Mouse (Mus musculus): ENCODE data around the gene Plcb2. TPM values are rescaled to one million over a fixed set of nuclear protein-coding genes. Genes with fewer than 3 reads are reported as not detected.

Gene Plcb2
- total RNA-seq, 2 experiments from 2014 or later, result 2.4 to 2.8 TPM

DNA sequence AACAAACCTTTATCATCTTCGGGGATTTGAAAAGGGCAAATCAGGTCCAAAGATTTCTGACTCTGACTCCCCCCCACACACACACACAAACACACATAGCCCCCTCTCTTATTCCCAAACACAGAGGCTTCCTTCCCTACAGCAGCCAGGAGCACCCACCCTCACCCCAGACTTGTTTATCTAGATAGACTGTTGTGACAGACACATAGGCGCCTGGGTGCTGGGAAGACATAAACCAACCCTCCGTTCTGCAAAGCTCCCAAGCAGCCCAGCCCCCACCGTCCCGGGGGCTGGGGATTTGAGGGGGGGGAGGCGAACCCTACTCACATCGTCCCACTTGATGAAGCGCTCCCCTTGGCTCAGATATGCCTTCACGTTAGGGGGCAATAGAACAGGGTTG lies 327 bp downstream of the Plcb2 start:
- intact Hi-C loops (cut with DNase I), result no loop called here
- DNase-seq (ENCODE audit: low spot score in 2 of 2), result no peak

DNA sequence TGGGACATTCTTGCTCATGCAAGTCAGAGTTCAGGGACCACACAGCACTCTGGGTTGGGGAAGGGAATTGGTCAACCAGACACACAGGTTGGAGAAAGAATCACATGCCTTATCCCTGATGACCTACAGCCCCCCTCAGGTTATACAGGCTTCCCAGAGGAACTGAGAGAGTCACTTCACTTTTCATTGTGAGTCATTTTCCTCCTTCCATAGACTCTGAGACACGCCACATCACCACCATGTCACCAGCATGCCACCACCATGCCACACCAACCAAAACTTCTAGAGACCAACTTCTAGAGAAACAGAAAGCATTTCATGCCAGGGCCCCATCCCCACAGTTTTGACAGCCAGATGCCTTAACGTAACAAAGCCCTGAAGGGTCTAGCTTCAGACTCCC lies 1.4 kb downstream of the Plcb2 start:
- no peak for DNase-seq (ENCODE audit: low spot score in 2 of 2)
- intact Hi-C loops (cut with DNase I), result no loop called here

DNA sequence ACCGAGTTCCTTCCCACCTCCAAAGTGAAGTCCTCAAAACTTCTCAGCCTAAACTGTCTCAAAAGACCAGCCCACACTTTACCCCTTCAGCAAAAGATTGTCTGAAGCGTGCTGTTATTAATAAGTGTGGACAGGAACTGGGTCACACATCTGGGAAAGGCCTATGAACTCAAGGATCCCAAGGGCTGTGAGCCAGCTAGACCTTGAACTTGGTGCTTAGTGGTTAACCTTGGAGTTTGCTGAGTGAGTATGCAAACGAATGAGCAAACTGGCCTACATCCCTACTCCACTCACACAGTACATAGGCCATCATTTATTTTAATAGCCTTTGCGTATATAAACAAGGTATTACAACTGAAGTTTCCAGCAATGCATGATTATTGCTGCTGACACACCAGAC lies 2.7 kb downstream of the Plcb2 start:
- DNase-seq (ENCODE audit: low spot score in 2 of 2), result no peak
- intact Hi-C loops (cut with DNase I), result no loop called here

DNA sequence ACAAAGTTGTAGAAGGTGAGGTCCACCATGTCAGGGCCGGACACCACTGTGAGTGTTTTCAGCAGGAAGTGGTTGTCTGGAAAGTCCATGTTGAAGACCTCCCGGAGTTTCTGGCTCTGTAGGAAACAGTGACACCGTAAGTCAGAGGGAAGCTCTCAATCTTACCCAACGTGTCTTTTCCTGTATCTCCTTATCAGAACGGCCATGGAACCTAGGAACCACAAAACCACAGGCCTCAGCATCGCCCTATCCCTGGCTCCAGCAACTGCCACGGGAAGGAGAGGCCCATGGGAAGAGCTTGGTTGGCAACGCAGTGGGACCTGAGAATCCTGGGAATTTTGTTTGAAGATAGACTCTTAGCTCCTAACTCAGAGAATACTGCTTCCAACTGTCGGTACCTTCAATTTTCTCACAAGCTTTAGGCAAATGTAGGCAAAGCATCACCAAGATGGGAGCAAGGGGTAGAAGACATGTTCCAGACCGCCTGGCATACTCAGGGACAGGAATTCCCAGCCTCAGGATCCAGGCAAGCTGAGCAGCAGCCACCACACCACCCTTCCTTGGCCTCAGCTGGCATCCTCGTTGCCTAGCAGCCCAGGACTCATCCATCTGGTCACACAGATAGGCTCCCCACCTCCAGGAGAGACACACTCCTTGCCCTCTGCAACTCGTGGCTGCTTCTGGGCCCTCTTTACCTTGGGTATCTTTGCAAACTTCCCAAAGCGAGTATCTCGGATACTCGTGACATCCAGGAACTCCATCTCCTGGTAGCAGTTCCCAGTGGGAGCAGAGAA lies 4.3 kb downstream of the Plcb2 start:
- DNase-seq (ENCODE audit: low spot score in 2 of 2), result no peak
- intact Hi-C loops (cut with DNase I), result no loop called here

DNA sequence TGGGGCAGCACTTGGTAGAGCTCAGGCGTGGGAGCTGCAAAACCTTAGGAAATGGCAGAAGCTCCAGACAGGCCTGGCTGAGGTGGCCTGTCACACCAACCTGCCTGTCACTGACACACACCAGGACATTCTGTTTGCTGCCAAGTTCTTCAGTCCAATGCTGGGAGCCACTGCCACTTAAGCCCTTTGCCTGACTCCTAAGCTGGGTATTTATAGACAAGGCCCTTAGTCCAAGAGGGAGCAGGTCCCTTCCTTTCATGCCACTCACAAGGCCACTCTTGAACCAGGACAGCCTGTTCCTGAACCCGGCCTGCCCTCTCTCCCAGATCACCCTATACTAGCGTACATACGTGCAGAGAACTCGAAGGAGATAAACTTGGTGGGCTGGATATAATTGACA lies 11.6 kb downstream of the Plcb2 start:
- intact Hi-C loops (cut with DNase I), result no loop called here

DNA sequence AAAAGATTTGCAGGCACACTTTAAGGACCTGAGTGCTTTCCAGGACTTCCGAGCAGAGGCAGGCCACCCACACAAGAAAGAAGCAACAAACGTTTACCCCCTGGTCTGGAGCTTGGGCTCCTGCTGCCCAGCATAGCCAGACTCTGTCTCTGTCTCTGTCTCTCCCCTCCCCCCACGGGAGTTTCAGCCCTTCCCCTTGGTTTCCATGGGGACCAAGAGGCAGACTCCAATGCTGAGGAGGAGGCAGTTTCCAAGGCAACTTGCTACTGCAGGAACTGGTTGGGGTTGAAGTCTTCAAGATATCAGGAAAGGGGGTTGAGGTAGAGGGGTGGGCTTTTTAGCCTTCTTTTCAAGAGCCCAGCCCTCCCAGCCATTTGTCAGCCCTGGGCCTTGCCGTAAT lies 14.0 kb downstream of the Plcb2 start:
- intact Hi-C loops (cut with DNase I), result no loop called here

More for the DNA sequence above, 11.6 kb downstream of the Plcb2 start:
- DNase-seq (ENCODE audit: low spot score in 2 of 2), result no peak

DNA sequence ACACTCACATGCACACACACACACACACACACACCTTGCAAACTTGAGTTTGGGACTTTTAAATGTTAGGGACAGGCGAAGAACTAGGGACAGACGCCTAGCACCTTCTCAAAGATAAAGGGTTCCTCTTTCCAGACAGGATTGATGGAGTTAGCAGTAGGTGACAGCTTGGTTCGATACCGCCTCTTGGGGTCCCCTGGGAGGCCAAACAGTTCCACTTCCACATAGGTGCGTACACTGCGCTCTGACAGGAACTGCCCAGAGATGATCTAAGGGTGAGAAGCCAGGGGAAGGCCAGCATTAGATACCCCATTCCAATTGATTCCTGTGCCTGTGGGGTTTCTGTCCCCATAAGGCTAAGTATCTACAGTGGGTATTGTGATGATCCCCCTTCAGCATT lies 14.6 kb downstream of the Plcb2 start:
- intact Hi-C loops (cut with DNase I), result no loop called here
- DNase-seq (ENCODE audit: low spot score in 2 of 2), result no peak

More for the DNA sequence above, 14.0 kb downstream of the Plcb2 start:
- peak; percentile 81 to 90 for DNase-seq (ENCODE audit: low spot score in 2 of 2)

DNA sequence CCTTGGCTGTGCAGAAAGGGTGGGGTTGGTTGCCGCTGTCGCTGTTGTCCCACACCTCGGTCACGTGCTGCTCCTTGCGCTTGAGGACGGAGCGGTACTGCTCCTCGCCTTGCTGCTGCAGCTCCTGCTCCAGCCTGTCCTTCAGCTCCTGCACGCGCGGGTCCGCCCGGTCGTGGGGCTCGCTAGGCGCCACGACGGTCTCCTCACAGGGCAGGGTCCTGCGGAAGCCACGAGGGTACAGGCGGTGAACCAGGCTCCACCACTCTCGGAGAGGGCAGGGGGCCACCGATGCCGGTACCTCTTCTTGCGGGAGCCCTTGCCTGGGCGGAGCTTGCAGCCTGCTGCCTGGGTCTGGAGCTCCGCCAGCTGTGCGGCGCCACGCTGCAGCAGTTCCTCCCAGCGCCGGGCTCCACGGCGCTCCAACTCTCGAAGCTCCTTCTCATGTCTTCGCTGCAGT lies 17.2 kb downstream of the Plcb2 start:
- intact Hi-C loops (cut with DNase I), result no loop called here
- DNase-seq (ENCODE audit: low spot score in 2 of 2), result peak; percentile 67 to 68

DNA sequence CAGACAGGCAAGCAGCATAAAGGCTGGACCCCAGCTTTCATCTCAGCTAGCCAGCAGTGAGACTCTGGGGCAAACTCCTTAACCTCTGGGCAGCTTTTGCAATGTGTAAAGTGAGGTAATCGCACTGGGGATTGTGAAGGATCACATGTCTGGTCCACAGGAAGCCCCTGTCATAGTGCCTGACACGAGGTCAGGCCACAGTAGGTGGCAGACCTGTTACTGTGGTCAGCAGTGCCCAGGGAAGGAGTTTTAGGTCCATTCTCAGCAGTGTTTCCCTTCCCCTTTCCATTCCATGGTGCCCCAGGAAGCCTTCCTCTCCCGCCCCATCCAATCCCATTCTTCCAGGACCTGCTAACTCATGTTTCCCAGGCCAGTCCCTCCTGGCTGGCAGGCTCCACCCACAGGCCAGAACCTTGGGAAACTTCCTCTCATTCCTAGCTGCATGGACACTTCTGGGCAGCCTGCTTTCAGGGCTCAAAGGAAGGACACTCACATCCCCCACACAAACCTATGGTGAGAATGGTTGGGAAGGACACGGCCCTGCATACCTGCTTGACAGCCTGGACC lies 18.5 kb downstream of the Plcb2 start:
- no peak for DNase-seq (ENCODE audit: low spot score in 2 of 2)
- intact Hi-C loops (cut with DNase I), result no loop called here

DNA sequence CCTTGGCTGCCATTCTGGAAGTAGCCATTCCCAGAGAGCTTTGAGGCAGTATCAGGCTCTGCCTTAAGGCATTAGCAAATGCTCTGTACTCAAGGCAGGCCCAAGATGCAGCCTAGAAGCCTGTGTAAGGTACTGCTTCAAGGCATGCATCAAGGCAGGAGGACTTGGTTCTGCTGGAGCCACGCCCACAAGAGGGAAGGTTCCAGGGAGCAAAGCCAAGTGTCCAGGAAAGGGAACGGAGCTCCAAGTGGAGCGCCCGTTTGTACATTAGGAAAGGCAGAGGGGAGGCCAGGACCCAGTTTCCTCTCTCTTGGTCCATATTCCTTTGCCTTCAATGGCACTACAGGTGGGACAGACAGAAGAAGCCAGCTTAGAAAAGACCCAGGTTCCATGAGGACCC lies 19.8 kb downstream of the Plcb2 start:
- no peak for DNase-seq (ENCODE audit: low spot score in 2 of 2)
- intact Hi-C loops (cut with DNase I), result no loop called here

DNA sequence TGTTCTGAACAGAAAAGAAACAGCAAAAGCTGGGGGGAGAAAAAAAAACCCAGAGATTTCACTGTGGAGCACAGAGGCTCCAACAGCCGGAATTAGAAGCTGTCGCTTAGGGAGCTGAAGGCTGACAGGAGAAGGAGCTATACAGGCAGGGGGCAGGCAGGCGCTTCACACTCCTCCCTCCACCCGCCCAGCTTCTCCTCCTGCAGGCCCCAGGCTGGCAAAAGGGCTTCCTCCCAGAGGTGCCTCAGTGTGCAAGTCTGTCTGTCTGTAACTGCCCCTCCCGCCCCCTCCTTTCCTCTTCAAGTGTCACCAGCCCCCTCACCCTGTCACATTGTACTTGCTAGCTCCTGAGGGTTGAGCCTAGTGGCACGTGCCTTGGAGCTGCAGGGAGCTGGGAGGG lies 21.8 kb downstream of the Plcb2 start:
- DNase-seq (ENCODE audit: low spot score in 2 of 2), result peak; percentile 55 to 68
- intact Hi-C loops (cut with DNase I), result no loop called here

DNA sequence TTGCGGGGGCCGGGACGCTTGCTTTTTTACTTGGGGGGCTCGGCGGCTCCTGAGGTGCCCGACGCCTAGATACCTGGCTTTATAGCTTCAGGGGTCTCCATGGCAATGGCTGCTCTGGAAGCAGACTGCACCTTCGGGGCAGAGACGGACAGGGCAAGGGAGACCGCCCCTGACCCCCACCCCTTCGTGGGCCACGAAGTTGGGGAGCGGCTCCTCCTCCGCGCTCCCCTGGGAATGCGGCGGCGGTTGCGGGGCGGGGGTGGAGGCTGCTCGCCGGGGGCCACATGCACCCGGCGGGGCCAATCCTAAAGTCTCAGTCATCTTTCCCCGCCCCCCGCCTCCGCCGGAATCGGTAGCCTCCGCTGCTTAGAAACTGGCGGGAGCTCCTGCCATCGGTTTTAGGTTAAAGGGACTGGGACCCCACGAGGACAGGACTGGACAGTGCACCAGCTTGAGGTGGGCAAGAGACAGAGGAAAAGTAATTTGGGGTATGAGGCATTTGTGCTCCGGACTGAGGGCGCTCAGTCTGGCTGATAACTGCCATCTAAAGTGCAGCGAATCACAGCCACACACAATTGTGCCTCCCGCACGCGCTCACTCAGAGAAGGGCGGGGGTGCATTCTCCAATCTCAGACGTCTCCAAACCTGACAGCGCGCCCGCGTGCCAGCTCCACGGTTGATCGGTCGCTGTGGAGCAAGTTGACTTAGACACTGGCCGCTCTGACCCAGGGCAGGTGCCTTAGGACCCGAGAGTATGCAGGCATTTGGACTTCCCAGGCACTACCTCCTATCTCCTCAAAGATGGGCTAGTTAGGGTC lies 24.1 kb downstream of the Plcb2 start, which contains the start of gene Ankrd63:
Gene Ankrd63, minus strand, starts transcription at position 51 of the 818 bp plus-strand sequence.
- peak in 1 of 2 experiments; percentile 61 for DNase-seq (ENCODE audit: low spot score in 2 of 2)
- intact Hi-C loops (cut with DNase I), result loop anchor here (5.0 kb wide), 1 partner anchor 178 kb away; no protein-coding TSS in a partner anchor

DNA sequence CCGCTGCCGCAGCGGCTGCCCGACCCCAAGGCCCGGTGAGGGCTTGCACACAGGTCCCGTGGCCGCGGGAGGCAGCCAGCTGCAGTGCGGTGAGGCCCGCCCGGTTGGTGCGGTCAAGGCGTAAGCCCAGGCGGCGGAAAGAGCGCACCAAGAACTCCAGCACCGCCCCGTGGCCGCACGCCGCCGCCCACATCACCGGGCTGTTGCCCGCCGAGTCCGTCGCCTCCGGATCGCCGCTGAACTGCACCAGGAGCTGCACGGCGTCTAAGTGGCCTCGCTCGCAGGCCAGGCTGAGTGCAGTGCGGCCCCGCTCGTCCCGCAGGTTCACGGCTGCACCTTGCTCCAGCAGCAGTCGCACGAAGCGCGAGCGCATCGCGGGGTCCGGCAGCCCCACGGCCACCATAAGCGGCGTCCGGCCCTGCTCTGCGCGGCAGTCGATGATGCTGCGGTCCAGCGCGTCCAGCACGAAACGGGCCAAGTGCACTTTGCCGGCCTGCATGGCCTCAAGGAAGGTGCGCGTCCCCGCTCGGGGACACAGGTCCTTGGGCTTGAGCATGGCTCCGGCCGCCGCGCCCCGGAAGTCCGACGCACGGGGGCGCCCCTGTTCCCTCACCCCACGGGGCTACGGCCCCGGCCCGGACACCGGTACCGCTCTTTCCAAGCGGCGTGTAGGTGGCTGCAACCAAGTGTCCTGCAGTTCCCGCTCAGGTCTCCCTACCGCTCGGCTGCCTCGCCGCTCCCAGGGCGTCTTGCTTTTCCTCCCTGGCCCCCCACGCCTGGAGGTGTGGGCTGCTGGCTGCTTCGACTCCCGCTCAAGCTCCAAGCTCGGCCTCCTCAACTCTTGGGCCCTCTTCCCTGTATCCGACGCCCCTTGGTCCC lies 25.1 kb downstream of the Plcb2 start:
- intact Hi-C loops (cut with DNase I), result loop anchor here (5.0 kb wide), 1 partner anchor 179 kb away; no protein-coding TSS in a partner anchor
- DNase-seq (ENCODE audit: low spot score in 2 of 2), result no peak

DNA sequence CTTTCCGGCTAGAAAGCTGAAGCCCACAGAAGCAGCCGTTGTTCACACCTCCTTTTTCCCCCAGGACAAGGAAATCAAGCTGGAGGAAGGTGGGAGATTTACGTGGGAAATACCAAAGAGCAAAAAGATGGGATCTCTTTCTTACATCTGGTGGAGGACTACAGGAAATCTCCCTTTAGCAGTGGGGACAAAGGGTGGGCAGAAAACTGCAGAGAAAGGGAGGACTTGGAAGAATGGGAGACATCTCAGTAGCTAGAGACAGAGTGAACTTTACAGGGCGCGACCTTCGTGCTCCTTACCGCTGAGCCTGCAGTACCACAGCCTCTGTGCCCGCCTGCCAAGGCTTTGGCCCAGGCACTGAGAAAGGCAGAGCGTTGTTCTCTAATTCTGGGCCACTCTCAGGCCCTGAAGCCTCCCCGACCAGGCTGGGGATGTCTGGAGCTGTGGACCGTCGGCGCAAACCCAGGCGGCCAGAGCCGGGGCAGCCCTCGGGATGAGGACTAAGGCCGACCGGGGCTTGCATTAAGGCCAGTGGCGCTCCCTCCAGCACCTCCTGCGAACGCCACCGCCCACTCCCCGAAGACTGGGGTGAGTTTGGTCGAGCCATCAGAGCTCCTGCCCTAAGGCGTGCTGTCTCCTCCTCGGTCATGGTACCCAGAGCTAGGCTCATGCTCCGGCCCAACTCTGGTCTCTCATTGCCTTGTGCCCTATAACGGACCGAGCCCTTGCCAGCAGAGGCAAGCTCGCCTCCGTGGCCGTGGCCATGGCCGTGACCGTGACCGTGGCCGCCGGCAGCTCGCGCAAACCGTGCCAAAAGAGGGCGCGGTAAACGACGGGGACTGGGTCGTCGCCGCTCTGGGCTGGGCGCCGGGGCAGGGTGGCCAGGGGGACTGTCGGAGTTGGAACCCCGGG lies 26.0 kb downstream of the Plcb2 start:
- intact Hi-C loops (cut with DNase I), result loop anchor here (2.0 to 5.0 kb wide), 2 partner anchors 29 to 180 kb away; no protein-coding TSS in a partner anchor
- DNase-seq (ENCODE audit: low spot score in 2 of 2), result no peak

DNA sequence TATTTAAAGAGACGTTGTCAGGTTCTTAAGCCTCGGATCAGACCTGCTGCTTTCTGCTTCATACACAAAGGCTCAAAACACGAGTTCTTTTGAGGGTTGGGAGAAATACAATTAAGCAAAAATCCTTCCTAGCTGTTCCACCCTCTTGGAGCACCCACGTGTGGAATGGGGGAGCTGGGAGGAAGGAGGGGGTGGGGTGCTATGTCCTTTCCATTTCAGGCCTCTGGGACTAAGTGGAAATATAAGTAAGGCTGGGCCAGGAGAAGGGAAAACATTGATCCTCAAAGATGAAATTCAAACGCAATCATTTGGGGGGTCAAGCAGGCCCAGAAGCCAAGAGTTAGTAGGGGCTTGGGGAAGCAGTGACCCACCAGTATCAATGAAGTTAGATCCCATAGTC lies 27.1 kb downstream of the Plcb2 start:
- intact Hi-C loops (cut with DNase I), result loop anchor here (2.0 to 5.0 kb wide), 2 partner anchors 30 to 181 kb away; no protein-coding TSS in a partner anchor
- DNase-seq (ENCODE audit: low spot score in 2 of 2), result no peak

DNA sequence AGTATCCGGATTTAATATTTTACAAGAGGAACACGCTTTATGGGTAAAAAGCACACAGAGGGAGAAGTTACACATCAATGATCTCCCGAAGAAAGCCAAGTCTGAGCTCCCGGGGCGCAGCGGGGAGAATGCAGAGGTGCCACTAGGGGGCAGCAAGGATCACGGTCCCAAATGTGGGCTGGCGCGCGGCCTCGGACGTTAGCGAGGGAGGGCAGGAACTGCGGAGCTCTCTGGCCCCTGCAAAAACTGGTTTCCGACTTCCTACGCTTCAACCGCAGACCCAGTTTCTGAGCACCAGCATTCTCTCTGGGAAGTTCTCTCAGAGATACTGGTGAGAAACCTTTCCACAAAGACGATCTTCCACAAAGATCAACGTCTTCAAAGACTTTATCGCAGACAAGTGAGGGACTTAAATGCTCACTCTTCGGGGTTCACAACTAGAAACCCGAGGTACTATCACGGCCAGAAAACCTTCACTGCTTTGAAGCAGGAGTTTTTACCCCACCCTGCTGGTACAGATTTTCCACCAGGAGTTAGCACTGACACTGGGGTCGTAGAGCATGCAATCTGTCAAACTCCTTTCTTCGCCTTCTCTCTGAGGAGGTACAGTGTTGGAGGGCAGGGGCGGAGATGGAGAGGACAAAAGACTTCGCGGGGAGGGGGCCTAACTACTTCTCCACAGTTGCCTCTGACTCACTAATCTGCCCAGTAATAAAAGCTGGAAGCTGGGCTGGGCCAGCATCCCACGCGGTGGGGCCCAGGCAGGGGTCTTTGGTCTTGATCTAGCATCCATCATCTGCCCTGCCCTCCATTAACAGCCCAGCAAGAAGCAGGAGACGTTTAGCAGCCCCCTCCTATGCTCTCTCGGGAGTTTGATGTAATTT lies 27.8 kb downstream of the Plcb2 start:
- intact Hi-C loops (cut with DNase I), result loop anchor here (2.0 to 5.0 kb wide), 2 partner anchors 30 to 182 kb away; no protein-coding TSS in a partner anchor
- peak in 1 of 2 experiments; percentile 81 for DNase-seq (ENCODE audit: low spot score in 2 of 2)

DNA sequence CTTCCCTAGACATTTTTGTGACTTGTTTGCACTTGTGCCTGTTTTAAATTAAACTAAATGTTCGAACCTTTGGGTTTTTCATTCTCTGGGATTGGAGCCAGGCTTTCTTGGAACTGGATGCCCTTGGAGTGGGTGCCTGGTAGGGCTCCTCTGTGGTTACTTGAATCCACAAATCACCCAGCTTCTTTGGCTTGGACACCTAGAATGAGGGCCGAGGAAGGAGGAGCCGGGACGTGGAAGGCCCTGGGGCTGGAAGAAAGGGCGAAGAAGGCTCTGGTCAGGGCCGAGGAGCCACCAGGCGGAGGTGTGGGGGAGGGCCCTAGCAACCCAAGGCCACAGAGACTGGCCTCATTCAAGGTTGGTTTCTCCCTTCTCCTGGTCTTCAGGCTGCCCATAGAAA lies 30.3 kb downstream of the Plcb2 start:
- no peak for DNase-seq (ENCODE audit: low spot score in 2 of 2)
- intact Hi-C loops (cut with DNase I), result no loop called here
